Mouse (Mus musculus) retina, embryonic 14.5 days (tissue): Measurements from ENCODE around the gene Dntt.
A peak's percentile ranks its signal among the peaks of the same experiment; 100 is the strongest.

Source experiments
- DNase-seq: peaks from one replicate; pipeline ENCODE4 v3.0.0-alpha.2; 2015; ENCODE audit warnings: low spot score

Dntt gene

DNA sequence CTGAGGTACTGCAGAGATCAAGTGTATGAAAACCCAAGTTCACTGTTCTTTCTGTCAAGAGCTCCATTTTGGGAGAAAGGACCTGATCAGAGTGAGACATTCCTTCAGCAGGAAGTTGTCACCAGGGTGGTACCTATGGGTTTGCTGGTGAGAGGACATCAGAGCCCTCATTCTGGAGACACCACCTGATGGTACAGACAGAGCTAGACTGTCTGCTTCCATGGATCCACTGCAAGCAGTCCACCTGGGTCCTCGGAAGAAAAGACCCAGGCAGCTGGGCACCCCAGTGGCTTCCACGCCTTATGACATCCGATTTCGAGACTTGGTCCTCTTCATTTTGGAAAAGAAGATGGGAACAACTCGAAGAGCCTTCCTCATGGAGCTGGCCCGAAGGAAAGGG lies at the start of gene Dntt:
Dntt (plus strand) TSS at position 57 of the 400 bp plus-strand sequence.
- no peak for DNase-seq

DNA sequence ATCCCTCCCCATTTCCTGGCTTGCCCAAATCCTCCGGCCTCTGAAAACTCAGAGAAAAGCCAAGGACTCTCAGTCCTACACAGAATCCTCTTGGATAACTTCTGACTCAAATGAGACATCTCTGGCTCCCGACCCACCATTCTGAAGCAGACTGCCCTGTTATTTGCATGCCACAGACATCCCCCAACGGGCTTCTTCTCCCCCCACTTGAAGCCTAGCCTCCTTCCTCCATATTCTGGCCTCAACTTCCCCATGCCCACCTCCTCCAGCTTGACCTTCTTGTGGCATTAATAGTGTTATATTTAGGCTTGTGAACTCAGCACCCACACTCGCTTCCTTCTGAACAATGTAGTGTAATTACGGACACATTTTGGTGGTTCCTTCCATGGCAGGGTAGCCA lies 48.4 kb upstream of the Dntt start:
- no peak for DNase-seq

DNA sequence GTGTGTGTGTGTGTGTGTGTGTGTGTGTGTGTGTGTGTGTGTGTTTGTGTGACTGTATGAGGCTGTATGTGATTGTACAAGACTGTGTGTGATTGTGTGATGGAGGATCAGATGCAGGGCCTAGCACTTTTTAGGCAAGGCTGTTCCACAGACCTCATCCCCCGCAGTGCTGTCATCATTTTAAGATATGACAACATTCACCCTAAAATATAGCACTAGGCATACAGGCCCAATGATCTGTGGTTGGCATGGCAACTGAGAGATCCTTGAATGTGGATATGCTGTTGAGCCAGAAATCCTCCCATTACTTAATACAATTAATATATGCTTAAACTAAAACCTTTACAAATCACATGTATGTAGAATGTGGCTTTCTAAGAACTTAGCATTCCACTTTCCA lies 44.5 kb upstream of the Dntt start:
- DNase-seq = no peak

DNA sequence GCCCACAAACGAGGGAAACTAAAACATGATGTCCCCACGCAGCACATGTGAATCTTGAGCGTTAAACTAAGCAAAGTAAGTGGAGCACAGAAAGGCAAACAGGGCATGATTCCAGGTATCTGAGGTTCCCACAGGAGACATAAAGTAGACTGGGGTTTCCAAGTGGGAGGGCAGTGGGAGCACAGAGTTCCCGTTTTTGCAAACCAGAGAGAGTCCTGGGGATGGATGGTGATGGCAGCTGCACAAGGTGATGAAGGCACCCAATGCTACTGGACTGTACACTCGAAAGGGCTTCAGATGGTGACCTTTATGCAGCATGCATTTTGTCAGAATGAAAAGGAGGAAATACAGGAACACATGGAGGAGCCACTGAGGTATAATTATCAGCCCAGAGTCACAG lies 40.2 kb upstream of the Dntt start:
- DNase-seq = no peak

DNA sequence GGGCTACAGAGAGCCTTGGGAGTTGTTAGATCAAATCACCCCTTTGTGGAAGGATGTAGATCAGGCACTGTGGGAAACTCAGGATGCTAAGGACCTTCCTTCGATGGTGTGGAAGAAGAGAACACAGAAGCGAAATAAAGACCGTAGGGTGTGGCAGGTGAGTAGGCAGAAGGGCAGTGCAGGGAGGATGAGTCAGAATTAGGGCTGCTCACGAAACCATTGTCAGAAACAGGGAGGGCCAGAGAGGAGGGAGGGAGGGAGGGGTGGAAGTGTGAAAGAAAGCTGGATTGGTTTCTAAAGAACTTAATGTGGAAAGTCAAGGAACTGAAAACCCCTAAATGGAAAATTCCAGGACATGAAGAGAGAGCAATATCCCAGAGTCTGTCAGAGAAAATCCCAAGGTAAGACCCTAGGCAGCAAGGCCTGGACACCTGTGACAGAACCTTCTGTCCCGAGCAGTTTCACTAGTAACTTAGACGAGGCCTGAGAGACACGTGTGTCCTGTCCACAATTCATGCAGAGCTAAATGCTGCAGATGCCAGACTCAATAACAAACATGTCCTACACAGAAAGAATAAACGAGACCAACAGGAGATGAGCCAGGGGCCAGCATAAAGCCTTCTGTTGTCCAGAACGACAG lies 39.0 kb upstream of the Dntt start:
- no peak for DNase-seq

DNA sequence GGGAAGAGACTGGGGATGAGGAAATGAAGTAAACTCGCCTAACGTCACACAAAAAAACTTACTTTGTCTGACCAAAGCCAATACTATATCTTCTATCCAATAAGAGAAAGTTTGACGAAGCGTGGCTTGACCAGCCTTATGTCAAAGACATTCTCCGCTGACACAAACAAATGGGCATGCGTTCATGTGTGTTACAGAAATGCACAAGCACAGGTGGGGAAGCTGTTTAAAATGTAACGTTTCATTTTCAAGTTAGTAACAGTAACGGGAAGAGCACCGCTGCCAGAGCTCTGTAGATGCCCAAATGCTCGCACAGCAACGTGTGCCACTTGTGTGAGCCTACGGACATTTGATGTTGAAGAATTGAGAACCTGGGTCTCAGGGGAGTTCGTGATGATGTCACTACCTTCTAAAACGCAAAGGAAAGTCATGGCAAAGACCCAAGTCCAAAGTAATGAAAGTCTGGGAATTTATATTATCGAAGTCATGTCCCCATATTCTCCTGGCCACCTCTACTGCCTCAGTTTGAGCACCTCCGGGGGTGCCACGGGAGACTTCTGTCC lies 38.2 kb upstream of the Dntt start:
- no peak for DNase-seq

DNA sequence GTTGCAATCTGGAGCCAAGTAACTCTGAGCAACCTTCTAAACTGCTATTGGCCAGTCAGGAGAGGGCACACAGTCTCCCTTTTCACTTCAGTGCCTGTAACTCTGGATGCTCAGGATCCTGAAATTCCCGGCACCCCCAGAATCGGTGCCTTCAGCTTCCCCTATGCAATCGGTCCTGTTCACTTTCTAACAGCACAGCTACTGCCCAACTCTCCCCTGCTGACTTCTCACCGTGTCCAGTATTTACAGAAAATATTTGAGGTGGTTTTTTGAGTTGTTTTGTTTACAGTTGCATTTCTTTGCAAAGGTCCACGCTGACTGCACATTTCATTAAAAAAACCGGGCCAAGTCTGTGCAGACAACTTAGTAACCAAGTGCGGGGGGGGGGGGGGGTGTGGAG lies 37.4 kb upstream of the Dntt start:
- no peak for DNase-seq

DNA sequence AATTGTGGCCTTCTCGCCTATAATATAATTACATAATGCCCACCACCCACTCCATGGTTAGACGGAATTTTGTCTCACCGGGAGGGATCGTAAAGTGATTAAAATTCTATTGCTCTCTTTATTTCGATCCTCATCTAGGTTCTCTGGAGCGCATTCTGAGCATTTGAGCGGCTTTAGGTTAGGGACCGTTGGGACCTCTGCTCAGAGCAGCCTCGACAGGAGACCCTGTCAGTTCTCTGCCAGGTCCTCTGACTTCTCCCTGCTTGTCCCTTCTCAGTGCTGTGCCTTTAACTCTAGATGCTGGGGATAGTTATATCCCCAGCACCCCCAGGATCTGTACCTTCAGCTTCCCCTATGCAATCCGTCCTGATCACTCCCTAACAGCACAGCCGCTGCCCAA lies 37.0 kb upstream of the Dntt start:
- DNase-seq = no peak

DNA sequence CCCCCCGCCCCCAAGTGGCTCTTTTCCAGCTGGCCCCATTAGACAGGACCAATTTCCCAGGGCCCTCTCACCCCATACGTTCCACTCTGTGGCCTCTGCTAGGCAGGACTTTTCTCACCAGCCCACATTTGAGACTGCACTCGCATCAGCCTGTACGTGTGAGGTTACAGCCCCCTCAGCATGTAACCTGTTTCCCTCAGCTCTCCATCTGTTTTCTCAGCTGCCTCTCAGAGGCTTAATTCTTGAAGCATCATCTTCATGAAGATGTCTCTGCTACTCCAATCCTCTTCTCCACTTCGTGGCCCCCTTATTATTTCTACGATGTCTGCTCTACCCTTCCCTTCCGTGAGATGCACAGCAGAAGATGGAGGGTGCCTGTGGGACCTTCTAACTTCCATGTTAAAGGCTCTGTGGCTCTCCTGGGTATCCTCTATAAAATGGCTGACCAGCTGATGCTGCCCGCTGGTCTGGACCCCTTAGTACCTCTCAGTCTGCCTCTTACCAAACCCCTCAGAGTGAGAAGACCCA lies 36.5 kb upstream of the Dntt start:
- no peak for DNase-seq

DNA sequence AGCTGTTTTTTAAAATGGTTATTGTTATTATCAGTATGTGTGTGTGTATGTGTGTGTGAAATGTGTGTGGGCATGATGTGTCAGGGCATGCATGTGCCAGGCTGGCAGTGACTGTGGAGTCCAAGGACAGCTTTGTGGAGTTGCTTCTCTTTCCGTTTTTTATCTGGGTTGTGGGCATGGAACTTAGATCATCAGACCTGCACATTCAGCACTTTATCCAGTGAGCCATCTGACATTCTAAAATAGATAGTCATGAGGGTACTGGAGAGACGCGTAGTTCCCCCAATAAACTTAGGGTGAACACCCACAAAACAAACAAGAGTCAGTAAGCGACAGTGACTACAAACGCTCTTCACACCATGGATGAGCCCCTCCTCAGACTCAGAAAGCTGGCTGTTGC lies 35.7 kb upstream of the Dntt start:
- no peak for DNase-seq

DNA sequence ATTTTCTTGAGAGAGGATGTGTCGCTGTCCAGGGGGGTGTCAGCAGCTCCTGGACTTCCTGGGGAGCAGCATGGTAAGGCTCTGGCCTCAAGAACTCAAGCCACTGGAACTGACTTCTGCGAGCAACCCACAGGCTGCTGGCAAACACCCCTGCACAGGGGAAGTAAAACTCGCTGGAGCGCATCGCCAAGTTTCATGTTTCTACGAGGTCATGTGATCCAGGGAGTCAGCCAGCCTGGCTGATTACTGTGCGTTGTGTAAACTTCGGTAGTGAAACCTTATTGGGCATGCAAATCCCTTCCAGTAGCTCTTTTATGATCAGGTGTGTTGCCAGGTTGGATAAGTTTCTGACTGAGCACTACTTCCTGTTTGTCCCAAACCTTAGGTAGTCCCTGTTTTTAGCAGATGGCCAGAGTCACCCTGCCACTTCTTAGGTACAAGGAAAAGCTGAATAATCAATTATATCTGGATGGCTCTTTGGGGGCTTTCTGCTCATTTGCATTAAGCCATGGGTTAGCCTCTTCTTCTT lies 35.0 kb upstream of the Dntt start, which contains the start of gene Blnk:
Blnk (minus strand) TSS at position 479 of the 529 bp plus-strand sequence.
- DNase-seq = no peak

DNA sequence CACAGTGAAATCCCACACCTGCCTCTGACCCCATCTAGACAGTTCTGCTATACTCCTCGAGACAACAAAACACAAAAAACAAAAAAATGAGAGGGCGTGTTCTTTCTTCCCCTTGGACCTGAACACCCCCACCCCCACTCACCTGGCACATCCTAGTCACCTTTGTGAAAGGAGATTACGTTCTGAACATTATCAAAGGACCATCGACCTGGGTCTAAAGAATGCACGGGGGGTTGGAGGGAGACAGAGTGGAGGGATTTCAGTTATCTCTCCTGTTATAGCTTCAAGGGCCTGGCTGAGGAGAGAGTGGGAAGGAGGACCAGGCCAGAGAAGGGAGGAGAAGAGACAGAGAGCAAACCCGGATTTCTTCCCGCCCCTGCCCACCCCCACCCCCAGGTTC lies 34.2 kb upstream of the Dntt start:
- DNase-seq = no peak

DNA sequence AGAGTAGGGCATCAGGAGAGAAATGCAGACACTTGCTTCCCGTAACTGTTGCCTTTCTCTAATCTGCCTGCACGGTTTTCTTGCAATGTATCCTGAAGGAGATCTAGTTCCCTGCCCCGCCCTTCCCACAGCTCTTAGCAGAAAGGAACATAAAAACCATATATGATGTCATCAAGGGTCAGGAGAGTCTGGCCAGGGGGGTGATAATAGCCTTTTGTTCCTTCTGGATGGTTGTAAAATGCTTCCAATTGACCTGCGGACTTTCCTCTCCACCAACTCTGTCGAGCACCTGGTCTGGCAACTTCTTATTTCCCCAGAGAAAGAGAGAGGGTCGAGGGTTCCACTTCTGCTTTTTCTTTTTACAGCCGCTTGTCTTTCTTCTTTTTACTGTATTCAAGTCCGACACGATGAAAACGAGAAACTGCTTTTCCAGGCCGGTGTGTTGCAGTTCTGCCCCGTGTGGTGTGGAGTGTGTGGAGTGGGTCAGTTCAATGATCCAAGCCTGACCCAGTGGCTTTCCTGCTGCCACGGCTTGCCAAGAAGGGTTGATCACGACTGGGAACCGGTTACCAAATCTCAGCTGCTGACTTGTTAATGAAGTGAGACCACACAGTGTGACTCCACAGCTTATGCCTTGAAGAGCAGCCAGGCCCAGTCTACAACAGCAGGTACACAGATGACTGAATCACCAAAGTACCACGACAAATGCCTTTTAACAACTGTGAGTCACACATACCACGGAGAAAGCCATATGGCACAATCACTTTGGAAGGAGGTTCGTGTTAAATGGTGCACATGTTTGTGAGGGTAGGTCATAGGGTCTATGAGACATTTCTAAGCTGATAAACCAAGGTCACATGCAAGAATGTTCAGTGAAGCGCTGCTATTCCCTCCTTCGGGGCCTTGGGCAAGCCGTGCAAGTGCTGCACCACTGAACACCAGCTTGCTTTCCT lies 33.4 kb upstream of the Dntt start:
- DNase-seq = no peak

DNA sequence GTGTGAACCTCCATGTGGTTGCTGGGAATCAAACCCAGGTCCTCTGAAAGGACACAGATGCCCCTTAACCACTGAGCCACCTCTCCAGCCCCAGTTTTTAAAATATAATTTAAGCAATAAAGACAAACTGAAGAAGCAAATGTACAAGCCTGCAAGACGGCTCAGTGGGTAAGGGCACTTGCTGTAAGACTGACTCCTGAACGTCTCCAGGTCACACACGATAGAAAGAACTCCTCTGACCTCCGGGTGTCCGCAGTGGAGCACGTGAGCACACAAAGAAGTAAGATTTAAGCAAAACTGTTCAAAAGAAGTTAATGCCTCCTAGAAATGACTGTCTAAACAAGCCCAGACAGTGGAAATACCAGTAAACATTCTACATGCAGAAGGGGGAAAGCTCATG lies 32.4 kb upstream of the Dntt start:
- no peak for DNase-seq

DNA sequence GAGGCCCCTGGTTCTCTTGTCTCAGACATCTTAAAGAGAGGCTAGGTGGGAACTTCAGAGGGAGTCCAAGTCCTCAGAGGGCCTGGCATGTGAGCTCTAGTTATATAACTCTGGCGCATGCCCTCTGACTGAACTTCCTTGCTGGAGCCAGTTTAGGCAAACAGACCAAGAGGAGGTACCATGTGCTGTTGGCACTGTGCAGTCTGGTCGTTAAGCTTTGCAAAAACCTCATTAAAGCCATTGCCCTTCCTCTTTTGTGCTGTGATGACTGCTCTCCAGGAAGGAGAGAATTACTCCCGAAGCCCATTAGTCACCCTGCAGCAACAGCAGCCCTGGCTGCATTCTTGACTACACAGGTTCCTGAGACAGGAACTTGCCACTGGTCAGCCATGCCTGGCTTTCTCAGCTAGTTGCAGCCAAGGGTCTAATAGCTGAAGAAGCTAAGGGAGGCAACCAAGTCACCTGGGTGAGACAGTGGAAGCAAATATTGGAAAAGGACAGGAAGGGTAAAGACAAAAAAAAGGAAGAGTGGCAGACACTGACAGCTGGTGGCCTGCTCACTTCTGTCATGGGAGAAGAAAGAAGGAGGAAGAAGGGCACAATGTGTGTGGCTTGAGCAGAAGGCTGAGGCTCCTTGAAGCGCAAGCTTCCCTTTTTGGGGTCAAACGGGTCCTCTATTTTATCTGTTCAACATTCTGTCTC lies 30.5 kb upstream of the Dntt start:
- no peak for DNase-seq

DNA sequence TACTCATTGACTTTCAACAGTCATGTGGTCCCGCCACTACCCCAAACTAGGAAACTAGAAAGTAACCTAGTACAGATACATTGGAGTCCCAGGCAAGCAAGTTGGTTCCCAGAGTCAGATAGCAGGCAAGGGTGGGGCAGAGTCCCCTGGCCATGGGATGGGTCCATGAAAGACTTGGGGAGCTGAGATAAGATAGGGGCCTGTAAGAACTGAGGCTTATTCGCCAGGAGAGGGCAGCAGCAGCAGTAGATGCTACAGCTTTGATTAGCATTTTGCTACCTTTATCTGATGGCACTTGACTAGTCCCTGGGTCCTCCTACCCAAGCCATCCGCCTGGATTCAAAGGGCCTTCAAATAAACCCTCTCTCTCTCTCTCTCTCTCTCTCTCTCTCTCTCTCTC lies 29.5 kb upstream of the Dntt start:
- no peak for DNase-seq

DNA sequence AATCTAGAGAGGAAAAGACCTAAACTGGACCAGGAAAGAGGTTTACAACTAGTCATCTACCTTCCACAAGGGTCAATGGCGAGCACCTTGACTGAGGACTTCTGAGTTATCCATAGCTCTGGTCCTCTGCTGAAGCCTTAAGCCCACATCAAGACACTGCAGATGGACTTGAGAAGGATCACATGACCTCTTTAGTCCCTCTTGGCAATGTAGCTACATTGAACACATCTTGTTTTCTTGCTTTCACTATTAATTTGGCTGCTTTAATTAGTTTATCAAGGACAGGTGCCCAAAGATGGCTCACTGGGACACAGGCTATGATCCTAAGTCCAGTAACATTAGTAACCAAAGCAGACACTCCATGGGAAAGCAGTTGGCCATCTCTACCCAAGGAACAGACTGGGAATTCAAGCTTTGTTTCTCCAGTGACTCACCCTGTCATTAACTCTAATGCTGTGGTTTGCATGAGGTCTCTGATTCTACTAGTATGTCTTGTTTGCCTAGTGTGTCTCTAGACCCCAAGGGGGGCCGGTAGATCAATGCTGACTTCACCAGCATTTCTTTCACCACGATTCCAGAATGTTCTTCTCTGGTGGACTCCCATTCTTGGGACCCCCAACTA lies 25.3 kb upstream of the Dntt start:
- no peak for DNase-seq

DNA sequence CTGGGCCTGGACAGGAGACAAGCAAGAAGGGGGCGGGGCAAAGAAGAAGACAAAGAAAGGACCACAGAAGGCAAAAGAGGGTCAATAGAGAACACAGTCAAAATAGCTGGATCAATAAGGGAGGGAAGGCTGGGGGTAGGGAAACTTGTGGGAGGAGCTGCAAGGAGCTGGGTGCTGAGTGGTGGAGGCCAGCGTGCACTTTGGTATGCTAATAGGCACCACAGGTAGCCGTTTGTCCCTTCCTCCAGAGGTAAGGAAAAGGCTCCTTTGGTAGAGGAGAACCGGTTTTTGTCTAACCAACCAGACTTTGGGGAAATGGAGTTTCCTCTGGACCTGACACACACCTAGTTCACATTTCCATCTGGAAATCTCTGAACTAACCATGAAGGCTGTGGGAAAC lies 22.5 kb upstream of the Dntt start:
- no peak for DNase-seq

DNA sequence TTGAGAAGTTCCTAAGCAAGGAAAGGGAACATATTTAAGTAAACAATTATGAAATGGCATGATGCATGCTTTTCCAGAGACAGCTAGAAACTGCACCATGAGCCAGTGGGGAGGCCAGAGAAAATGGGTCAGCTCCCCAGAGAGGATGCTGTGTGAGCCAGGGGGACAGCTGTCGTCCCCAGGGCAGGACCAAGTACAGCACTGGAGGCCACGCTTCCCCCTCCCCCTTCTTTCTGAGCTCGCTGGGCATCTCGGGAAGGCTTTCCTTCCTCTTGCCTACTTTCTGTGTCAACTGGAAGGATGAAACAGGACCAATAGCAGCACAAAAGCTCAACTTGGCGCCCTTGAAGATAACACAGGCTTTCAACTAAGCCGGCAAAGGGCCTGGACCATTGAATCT lies 21.7 kb upstream of the Dntt start:
- DNase-seq = peak; percentile 33

DNA sequence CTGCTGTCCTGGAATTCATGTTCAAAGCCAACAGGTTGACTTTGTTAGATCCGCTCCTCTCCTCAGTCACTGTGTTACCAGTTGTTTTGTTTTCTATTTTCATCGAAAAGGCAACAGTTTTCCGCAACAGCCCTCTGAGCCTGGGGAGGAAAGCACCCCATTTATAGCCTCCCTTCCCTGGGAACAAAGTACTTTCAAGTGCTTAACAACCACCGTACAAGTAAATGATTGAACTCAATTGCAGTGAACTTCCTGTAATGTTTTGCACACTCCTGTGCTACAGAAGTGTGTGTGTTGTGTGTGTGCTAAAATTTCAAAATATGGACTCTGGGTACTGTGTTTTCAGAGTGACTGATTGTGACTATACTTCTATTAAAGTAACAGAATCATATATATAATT lies 21.3 kb upstream of the Dntt start:
- DNase-seq = no peak

DNA sequence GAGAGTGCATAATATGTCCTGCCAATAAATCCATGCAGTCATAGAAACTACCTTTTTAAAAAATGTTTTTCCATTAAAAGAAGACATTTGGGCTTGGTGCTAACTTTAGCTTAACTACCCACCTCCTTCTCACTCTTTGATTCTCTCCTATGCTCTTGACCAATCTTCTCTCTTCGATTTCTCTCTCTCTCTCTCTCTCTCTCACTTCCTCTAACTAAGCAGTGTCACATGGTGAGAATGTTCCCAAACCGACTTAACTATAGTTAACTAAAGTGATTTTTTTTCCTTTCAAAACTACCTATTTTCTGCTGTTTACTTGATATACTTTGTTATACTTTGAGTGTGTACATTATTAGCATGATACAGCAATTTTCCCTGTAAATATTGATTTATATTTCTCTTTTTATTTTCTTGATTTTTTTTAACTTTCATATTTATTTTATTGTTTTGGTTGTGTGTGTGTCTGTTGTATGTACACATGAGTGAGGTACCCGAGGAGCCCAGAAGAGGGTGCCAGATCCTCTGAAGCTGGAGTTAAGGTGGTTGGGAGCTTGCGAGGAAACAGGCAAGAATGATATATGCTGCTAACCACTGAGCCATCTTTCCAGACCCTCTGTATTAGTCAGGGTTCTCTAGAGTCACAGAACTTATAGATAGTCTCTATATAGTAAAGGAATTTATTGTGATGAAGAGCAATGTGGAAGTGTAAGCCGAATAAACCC lies 20.2 kb upstream of the Dntt start:
- no peak for DNase-seq
